Mouse (Mus musculus) brain, adult 2 months (tissue): ENCODE measurements around the gene Kiz.

ENCODE experiments used
- DNase-seq: peaks from one replicate; pipeline ENCODE4 v3.0.0; 2011; ENCODE audit warnings: low read depth, low spot score

Kiz gene

GRCm38 (mm10) chr2:146975453-146976028 is 119.9 kb downstream of the Kiz start:
- DNase-seq: no peak

- no peak for DNase-seq
Measured at GRCm38 (mm10) chr2:146982786-146983185, 127.1 kb downstream of the Kiz start.

GRCm38 (mm10) chr2:146984831-146985230 is 129.2 kb downstream of the Kiz start:
- DNase-seq: no peak

DNA sequence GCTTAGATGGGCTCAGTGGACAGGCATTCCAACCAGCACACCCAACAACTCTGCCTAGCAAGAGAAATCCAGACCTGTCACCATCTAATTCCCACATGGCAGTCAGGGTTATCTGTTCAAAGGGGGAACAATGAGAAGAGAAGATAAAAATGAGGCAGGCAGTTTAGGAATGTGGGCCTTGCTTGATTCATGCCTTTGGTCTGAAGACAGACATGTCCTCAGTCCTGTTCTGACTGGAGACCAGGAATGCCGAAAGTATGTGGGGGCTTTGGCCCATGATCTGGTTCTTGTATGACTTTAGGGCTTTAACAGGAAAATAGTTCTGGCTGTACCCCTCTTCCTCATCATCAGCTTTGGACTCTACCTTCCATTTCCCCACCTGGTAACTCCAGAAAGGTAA is 130.1 kb downstream of the Kiz start:
- DNase-seq: no peak

- DNase-seq: no peak
Measured at GRCm38 (mm10) chr2:146986429-146986828, 130.8 kb downstream of the Kiz start.

DNA sequence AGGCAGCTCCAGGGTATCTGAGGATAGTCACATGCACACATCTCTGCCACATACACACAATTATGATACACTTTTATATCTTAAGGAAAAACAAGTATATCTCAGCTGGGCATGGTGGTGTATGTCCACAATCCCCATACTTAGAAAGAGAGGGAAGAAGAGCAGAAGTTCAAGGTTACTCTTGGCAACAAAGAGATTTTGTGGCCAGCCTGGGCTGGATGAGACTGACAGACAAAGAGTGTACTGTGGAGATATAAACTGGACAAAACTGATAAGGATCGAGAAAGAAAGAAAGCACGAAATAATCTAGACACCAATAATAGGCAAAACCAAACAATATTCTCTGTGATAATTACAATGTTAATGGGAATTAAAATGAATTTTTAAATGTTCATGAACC is 151.6 kb downstream of the Kiz start:
- no peak for DNase-seq

DNA sequence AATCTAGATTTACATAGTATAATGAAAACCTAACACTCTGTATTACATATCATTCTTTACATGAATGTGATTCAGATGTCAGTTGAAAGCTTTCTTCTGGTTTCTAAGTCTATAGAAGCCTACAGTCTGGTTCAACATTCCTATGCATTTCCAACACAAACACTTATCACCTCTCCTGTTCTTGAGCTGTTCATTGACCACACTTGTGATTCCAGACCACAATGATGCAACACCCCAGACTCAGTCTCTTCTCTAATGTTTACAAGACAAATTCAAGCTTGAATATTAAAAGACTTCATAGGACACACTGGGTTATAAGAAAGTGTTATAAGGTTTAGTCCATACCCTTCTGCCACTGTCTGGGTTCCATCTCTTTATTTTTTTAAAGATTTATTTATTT is 153.4 kb downstream of the Kiz start:
- no peak for DNase-seq

GRCm38 (mm10) chr2:147010141-147010540 is 154.5 kb downstream of the Kiz start:
- no peak for DNase-seq

DNA sequence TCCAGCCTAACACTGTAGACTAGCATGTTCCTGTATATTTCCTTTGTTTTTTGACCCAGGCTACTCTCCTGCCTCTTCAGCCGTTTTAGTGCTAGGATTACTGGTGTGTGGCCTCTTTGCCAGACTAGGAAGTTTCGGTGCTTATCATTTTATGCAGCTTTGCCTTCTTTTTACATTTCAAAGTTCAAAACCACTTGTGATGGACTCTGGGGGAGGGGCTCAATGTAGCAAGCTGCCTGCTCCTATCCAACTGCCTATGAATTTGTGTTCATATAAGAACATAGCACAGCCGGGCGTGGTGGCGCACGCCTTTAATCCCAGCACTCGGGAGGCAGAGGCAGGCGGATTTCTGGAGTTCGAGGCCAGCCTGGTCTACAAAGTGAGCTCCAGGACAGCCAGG is 155.3 kb downstream of the Kiz start:
- no peak for DNase-seq

DNA sequence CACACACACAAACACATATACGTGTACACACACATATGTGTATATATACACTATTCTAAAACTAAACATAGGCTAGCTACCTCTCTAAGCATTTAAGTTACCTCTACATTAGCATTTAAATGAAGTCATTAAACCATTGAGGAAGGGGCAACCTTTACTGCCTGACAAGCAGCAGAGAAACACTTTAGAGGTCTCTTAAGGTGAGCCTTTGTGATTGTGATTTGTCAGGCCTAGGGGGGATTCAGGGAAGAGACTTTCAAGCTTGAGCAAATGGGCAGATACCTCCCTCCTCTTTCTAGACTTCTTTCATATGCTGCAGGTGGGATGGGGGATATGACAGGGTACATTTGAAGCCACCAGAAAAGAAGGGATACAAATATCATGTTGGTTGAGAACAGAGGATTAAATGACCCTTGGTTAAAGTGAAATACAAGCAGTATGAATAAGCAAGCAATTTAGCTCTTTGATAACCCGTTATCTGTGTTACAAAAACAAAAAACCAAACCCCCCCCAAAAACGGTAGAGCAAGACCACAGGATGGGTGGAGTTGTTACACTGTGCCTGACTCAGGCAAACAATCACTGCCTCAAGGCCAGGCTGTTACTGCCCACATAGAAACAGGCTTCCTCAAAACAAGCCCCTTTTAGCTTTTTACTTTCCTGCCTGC is 155.9 kb downstream of the Kiz start:
- DNase-seq: no peak

DNA sequence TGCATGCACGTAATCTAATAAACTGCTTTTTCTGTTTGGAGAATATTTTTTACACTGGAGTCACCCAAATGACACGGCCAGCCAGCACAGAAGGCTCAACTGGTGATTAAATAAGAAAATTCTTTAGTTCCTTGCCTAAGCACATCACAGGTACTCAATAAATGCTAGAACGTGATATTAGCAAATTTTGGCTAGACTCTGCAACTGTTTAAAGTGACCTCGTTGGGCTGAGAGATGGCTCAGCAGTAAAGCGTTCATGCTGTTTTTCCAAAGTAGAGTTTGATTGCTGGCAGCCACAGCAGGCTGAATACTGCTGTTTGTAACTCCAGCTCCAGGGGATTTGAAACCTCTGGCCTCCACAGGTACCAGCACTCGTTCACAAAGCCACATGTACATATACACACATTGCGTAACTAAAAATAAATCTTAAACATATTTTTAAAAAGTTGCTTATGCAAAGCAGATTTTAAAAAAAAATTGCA is 156.5 kb downstream of the Kiz start:
- DNase-seq: no peak

- DNase-seq: peak; percentile 98
Measured at GRCm38 (mm10) chr2:147012623-147013184, 157.0 kb downstream of the Kiz start, which contains the start of gene Xrn2. TSS of gene Xrn2 (plus strand) at chr2:147012996.

DNA sequence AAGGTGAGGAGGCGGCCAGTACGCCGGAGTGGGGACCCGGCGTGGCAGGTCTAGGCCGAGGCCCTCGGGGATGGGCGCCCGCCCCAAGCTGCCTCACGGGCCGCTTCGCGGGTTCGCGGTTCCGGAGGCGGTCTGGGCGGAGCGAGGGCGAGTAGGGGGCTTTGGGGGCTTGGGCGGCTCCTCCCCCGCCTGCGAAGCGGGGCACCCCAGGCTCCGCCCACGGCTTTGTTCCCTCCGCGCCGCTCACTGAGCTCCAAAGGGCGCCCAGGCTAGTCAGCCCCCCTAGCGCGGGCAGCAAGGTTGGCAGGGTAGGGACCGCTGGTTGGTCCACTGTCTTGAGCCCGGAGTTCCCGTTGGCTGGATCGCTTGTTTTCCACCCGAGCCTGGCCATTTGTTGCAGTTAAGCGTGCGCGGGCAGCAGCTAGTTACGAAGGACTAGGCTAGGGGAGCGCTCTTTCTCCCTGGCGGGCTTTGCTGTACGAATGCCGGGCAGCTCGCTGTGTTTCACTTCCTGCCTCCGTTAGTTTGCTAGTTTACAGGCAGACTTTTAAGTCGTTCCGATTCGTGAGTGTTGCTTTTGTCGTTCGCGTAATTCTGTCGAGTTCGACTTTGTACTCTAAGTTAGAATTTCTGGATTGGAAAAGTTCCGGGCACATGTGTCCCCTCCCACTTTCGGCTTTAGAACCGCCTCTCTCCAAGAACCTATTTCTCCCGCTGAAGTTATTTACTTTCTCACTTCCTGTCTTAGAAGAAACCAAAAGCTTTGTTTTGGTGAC is 157.7 kb downstream of the Kiz start:
- peak; percentile 82 for DNase-seq

- no peak for DNase-seq
Measured at GRCm38 (mm10) chr2:147014101-147014886, 158.6 kb downstream of the Kiz start.
